Mouse (Mus musculus) cerebellum, adult 2 months (tissue): ENCODE results near the gene Fam124b.

Source experiments
- CTCF ChIP-seq: fragments of 200-500 bp; IDR thresholded peaks from 2 replicates; pipeline ENCODE4 v1.5.1; 2011; ENCODE audit warnings: low read depth, mild to moderate bottlenecking, control low read depth, low read length, moderate library complexity, borderline replicate concordance; ENCODE audit not compliant: insufficient read depth
- POLR2A ChIP-seq: fragments of 200-500 bp; IDR thresholded peaks from 2 replicates; pipeline ENCODE4 v1.6.1; 2011; ENCODE audit warnings: low read length, control low read depth, borderline replicate concordance; ENCODE audit not compliant: insufficient read depth

DNA sequence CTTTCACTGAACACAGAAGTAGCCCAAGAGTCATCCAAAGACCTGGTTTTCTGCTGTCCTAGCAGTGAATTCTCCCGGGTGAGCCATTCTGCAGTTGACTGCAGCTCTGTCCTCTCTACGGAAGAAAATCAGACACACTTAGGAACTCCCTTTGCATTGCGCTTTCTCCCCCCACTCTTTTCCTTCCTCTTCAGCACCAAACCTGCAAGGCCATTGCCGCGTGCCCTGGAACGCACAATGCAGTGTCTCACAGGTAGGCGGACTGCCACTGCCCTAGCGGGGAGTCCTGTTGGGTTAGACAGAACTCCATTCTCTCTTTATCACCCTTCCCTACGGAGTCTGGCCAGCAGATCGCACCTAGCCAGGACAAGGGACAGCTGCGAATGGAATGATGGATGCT, 21.2 kb upstream of the Fam124b start:
- no peak for TF ChIP-seq CTCF
- no peak for TF ChIP-seq POLR2A
